In the genomic region with DNA sequence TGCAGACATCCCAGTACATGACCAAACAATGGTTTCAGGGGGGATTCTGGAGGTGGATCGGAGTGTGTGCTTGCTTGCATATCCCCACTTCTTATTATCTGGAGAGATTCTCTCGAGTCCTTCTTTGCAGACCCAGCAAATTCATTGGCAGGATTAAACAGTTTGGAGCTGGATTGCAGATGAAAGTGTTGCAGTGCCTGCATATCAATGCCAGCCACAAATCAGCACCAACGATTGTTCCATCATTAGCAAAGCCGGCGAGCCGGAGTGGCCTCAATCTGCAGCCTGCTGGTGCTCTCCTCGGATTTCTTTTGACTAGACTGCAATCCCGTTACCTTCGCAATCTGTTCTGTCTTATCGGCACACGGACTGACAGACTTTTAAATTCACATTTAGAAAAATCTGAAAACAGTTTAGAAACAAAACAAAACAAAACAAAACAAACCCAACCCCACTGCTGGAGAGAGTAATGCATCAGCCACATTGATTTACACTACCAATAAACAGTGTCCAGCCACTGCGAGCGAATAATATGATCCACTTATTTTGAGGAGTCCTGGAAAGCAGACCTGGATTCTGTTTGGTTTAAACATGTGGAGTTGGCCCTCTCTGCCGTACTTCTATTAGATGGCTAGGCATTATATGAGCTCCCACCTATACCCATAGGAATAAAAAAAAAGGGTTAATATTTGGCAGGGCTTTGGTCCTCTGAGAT, we compare ENCODE assay signal across 10 mouse cellular contexts.
DNase-seq lines count a peak whose midpoint lies in the region; ATAC-seq and TF ChIP-seq lines count a peak whose summit lies in the region.
"Had no signal": no experiment of that assay in that cellular context is flagged by ENCODE, and none has a peak within 500 bp of the region (broad histone marks: within the 10 kb centered on the region; RNA-seq: fewer than 3 reads in every experiment).

No protein-coding gene starts in this region.

- no peaks in the 10 kb centered on the region for H3K27me3 ChIP-seq in forebrain, embryonic 15.5 days
- H3K27me3 ChIP-seq in midbrain, embryonic 10.5 days (ENCODE audit: low read depth, poor library complexity, severe bottlenecking) = no peaks in the 10 kb centered on the region
- H3K27me3 ChIP-seq: stomach, embryonic 15.5 days had no signal

- TF ChIP-seq CTCF in layer of hippocampus, adult 2 months (conservative IDR thresholded peaks at IDR 0.05) = no peak

- intact Hi-C loops in gastrocnemius, postnatal 36 days (cut with DNase I) = no loop called here

- H3K4me3 ChIP-seq in layer of hippocampus, adult 2 months = peak overlapping the region; percentile 43
- H3K4me3 ChIP-seq in forebrain, embryonic 15.5 days = peak overlapping the region; percentile 31
- H3K4me3 ChIP-seq in midbrain, embryonic 10.5 days = peak overlapping the region; percentile 36
- H3K4me3 ChIP-seq: stomach, embryonic 15.5 days had no signal

- WGBS in forebrain, embryonic 15.5 days = 15% methylated on average over 14 of the region's 14 CpGs
- 37% methylated on average over 14 of the region's 14 CpGs for WGBS in midbrain, embryonic 10.5 days

- ATAC-seq in forebrain, embryonic 15.5 days (replicated peaks) = peak; percentile 76

- peaks cover 10% of the 10 kb centered on the region for H3K4me1 ChIP-seq in forebrain, embryonic 15.5 days
- H3K4me1 ChIP-seq in midbrain, embryonic 10.5 days = peaks cover 18% of the 10 kb centered on the region
- H3K4me1 ChIP-seq: stomach, embryonic 15.5 days had no signal

- peak overlapping the region; percentile 47 for H3K4me2 ChIP-seq in forebrain, embryonic 15.5 days (replicated peaks)
- H3K4me2 ChIP-seq: stomach, embryonic 15.5 days had no signal

- no peaks in the 10 kb centered on the region for H3K9me3 ChIP-seq in forebrain, embryonic 15.5 days
- H3K9me3 ChIP-seq in midbrain, embryonic 10.5 days (replicated peaks) = no peaks in the 10 kb centered on the region
- H3K9me3 ChIP-seq: G1E; stomach, embryonic 15.5 days had no signal

- H3K9ac ChIP-seq in forebrain, embryonic 15.5 days (replicated peaks) = peak overlapping the region; percentile 33
- H3K9ac ChIP-seq: stomach, embryonic 15.5 days had no signal

- 0 out of 2 replicates have a peak overlapping the region, but pooled peaks have one; percentile 7 for H3K27ac ChIP-seq in layer of hippocampus, adult 2 months
- H3K27ac ChIP-seq in forebrain, embryonic 15.5 days (replicated peaks) = peak overlapping the region; percentile 44
- H3K27ac ChIP-seq in midbrain, embryonic 10.5 days (replicated peaks) = peak overlapping the region; percentile 73
- H3K27ac ChIP-seq: stomach, embryonic 15.5 days had no signal

- DNase-seq in layer of hippocampus, adult 2 months (ENCODE audit: low spot score in 2 of 2) = no peak
- DNase-seq in layer of hippocampus, adult 9-10 months (ENCODE audit: low spot score) = no peak
- peak; percentile 37 for DNase-seq in embryo, embryonic 11 days
- DNase-seq in midbrain, embryonic 10.5 days (ENCODE audit: low spot score) = peak; percentile 27
- DNase-seq in thymus, postnatal 25 days = no peak
- DNase-seq in gastrocnemius, postnatal 36 days = no peak
- DNase-seq in kidney, postnatal 14 days = no peak

- H3K36me3 ChIP-seq in forebrain, embryonic 15.5 days = no peaks in the 10 kb centered on the region
- no peaks in the 10 kb centered on the region for H3K36me3 ChIP-seq in midbrain, embryonic 10.5 days
- H3K36me3 ChIP-seq: G1E; stomach, embryonic 15.5 days had no signal

Comparison
In these comparisons a context has a peak if more than half of its experiments do, and no peak if none do; other contexts are left out.
1. DNase-seq: peak in embryo, embryonic 11 days (single experiment) and midbrain, embryonic 10.5 days (single experiment); none in layer of hippocampus, adult 2 months (0 of 2), layer of hippocampus, adult 9-10 months (single experiment), thymus, postnatal 25 days (single experiment), gastrocnemius, postnatal 36 days (0 of 2) and kidney, postnatal 14 days (single experiment).
2. H3K27ac ChIP-seq: peak in every context shown above with its lines; median percentile 73 in midbrain, embryonic 10.5 days; 44 in forebrain, embryonic 15.5 days; 7 in layer of hippocampus, adult 2 months.
3. Peak in every context shown above with its lines, with median percentiles within 50 percentile points of each other: H3K4me3 ChIP-seq.